Mouse (Mus musculus): ENCODE measurements around the gene Ptx3. TPM values are rescaled to one million over a fixed set of nuclear protein-coding genes. Genes with fewer than 3 reads are reported as not detected.

The Ptx3 gene
- polyA plus RNA-seq (2015; fragmentation: Nextera tagmentation; extraction: Ambion mirVana), result 3.8 and 3.9 TPM in 2 replicates

DNA sequence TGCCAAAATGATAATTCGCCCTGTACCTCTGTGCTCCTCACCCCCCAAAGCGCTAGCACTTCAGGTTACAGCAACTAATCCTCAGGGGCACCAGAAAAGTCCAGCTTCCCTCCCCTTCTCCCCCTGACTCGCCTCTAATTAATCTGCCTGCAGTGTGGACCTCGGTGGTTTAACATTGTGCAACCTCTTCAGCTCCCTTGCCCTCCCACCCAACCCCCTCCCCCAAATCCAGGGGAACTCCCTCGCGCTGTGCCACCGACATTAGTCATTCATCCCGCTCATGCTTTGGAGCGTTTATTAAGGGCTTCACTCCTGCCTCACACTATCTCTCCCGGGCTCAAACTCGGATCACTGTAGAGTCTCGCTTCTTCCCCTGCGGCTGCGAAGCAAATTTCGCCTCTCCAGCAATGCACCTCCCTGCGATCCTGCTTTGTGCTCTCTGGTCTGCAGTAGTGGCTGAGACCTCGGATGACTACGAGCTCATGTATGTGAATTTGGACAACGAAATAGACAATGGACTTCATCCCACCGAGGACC is at the start of gene Ptx3:
Ptx3 (plus strand) TSS at position 256 of the 537 bp plus-strand sequence.
- Histone ChIP-seq H3K36me3 (ENCODE audit: control insufficient read depth, insufficient read depth, low read length) (no peaks in the 10 kb centered on the region), H3K4me2 (ENCODE audit: low read length) (peak within 1 kb of the TSS; percentile 98), H3K4me3 (ENCODE audit: low read length) (peak within 1 kb of the TSS; percentile 54), H3K27ac (ENCODE audit: low read depth, low read length) (peak within 1 kb of the TSS; percentile 61; the same call in 1 of the 2 replicates), H3K9me3 (ENCODE audit: control insufficient read depth, low read length) (no peaks in the 10 kb centered on the region), H3K9ac (ENCODE audit: low read depth, low read length) (peak within 1 kb of the TSS; percentile 72), H3K4me1 (ENCODE audit: control insufficient read depth, insufficient read depth, low read depth, low read length) (peaks cover 11% of the 10 kb centered on the region), H3K27me3 (replicated peaks; ENCODE audit: control insufficient read depth, insufficient read depth, low read length) (0 out of 2 replicates have a peak, but pooled peaks cover 2% of the 10 kb centered on the region)
- ATAC-seq, result peak; percentile 10; the same call in 1 of the 2 replicates
- WGBS, result 3% methylated on average over 20 of the region's 20 CpGs

DNA sequence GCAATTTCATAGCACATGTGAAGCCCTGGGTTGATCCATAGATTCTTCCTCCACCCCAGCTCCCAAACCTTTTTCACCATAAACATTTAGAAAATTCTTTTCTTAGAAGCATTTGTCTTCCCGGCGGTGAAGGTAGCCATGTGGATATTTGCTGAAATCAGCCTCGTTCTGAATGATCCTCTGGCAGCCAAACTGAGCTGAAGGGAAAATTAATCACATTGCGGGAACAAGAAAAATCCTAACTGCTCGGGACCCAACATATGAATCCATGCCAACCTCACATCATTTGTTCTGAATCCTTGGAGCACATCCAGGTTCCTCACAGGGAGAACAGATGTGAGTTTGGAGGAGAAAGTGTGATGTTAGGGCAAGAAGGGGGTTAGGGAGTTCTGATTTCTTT is 46.8 kb upstream of the Ptx3 start:
- 41% methylated on average over 5 of the region's 5 CpGs for WGBS

DNA sequence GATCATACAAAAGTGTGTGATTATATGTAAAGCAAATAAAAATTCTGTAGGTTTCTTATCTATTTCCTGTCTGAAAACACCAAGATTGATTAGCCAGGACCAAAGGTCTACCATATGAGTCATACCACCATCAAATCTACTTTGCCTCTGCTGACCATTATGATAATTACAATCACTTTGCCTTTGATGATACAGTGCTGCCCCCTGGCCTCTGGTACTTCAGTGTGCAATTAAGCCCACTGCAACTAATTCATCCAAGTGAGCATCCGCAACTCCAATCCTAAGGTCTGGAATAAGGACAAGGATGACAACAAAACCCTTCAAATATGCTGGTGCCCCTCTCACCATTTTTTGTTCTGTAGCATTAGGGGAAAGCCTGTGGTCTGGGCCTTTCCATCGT is 40.1 kb upstream of the Ptx3 start:
- Histone ChIP-seq H3K9me3 (ENCODE audit: control insufficient read depth, low read length) (no peaks in the 10 kb centered on the region), H3K4me2 (ENCODE audit: low read length) (no peak overlapping the region), H3K36me3 (ENCODE audit: control insufficient read depth, insufficient read depth, low read length) (no peaks in the 10 kb centered on the region), H3K4me1 (ENCODE audit: control insufficient read depth, insufficient read depth, low read depth, low read length) (no peaks in the 10 kb centered on the region), H3K4me3 (ENCODE audit: low read length) (no peak overlapping the region), H3K9ac (ENCODE audit: low read depth, low read length) (no peak overlapping the region), H3K27me3 (replicated peaks; ENCODE audit: control insufficient read depth, insufficient read depth, low read length) (no peaks in the 10 kb centered on the region), H3K27ac (ENCODE audit: low read depth, low read length) (no peak overlapping the region)
- 73% methylated on average over 2 of the region's 2 CpGs for WGBS
- ATAC-seq, result no peak

More for the DNA sequence above, 46.8 kb upstream of the Ptx3 start:
- Histone ChIP-seq H3K9ac (ENCODE audit: low read depth, low read length) (no peak overlapping the region), H3K27ac (ENCODE audit: low read depth, low read length) (no peak overlapping the region), H3K36me3 (ENCODE audit: control insufficient read depth, insufficient read depth, low read length) (no peaks in the 10 kb centered on the region), H3K27me3 (replicated peaks; ENCODE audit: control insufficient read depth, insufficient read depth, low read length) (no peaks in the 10 kb centered on the region), H3K4me2 (ENCODE audit: low read length) (no peak overlapping the region), H3K4me3 (ENCODE audit: low read length) (no peak overlapping the region), H3K9me3 (ENCODE audit: control insufficient read depth, low read length) (no peaks in the 10 kb centered on the region), H3K4me1 (ENCODE audit: control insufficient read depth, insufficient read depth, low read depth, low read length) (no peaks in the 10 kb centered on the region)
- peak; percentile 52; the same call in 1 of the 2 replicates for ATAC-seq

DNA sequence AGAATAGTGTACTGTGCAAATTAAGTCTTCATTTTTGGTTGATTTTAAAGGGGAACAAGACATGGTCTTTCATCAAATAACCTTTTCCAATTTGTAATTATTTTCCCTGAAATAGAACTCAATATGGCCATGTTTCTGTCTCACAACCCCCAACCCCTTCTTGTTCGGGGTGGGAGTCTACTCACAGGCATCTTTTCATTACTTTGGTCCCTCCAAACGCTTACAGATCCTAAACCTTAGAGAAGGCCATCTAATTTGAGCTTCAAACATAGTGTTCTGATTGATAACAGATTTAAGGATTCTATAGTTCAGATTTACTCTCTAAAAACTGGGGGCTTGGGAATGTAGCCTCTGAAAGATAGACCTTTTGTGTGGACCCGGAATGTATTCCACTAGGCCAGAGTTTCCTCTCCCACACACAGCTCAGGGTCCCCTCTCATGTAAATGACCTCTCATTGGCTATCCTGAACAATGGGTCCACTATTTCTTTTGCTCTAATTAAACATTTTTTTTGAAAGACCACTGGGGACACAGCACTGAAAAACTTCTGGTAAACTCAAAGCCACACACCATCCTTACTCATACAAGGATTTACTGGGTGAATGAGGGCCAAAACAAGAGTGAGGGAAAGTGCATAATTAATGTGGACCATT is 25.7 kb upstream of the Ptx3 start:
- Histone ChIP-seq H3K9ac (ENCODE audit: low read depth, low read length) (no peak overlapping the region), H3K4me3 (ENCODE audit: low read length) (no peak overlapping the region), H3K36me3 (ENCODE audit: control insufficient read depth, insufficient read depth, low read length) (no peaks in the 10 kb centered on the region), H3K27ac (ENCODE audit: low read depth, low read length) (no peak overlapping the region), H3K4me2 (ENCODE audit: low read length) (no peak overlapping the region), H3K27me3 (replicated peaks; ENCODE audit: control insufficient read depth, insufficient read depth, low read length) (no peaks in the 10 kb centered on the region), H3K4me1 (ENCODE audit: control insufficient read depth, insufficient read depth, low read depth, low read length) (no peaks in the 10 kb centered on the region), H3K9me3 (ENCODE audit: control insufficient read depth, low read length) (no peaks in the 10 kb centered on the region)
- ATAC-seq, result no peak
- 64% methylated on average over 3 of the region's 3 CpGs for WGBS

DNA sequence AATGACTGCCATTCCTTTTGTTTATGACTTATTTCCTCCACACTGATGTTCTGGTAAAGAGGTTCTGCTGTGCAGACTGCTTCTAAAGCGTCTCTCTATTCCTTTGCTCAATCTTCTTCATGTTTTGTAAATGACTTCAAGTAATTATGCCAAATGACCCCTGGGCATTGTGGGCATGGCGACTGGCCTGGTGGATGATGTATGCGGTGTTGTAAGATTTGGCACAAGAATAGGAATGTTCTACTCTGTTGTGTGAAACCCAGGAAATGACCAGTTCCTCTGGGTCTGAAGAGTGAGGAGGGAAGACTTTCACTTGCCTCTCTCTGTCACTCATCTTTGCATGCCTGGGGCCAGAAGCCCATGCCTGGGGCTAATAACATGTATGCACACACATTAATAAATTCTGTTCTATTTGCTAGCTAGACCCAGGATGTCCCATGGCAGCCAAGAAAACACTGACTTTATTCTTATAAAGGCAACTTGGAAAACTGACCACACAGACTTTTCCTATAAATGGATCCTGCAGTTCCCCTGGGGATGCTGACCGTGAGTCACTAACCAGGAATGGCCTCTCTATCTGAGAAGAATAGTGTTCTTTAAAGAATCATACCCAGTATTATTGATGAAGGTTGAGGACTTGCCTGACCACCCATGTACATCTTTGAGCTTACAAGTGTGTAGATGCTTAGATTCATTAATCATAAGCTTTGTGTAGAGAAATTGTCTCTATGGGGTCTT is 10.7 kb upstream of the Ptx3 start:
- H3K27me3 ChIP-seq (replicated peaks; ENCODE audit: control insufficient read depth, insufficient read depth, low read length), result no peaks in the 10 kb centered on the region
- no peak overlapping the region for H3K4me2 ChIP-seq (ENCODE audit: low read length)
- 61% methylated on average over 4 of the region's 4 CpGs for WGBS
- H3K36me3 ChIP-seq (ENCODE audit: control insufficient read depth, insufficient read depth, low read length), result no peaks in the 10 kb centered on the region
- no peaks in the 10 kb centered on the region for H3K9me3 ChIP-seq (ENCODE audit: control insufficient read depth, low read length)
- no peak for ATAC-seq
- H3K4me1 ChIP-seq (ENCODE audit: control insufficient read depth, insufficient read depth, low read depth, low read length), result no peaks in the 10 kb centered on the region
- H3K27ac ChIP-seq (ENCODE audit: low read depth, low read length), result no peak overlapping the region
- H3K9ac ChIP-seq (ENCODE audit: low read depth, low read length), result no peak overlapping the region
- H3K4me3 ChIP-seq (ENCODE audit: low read length), result no peak overlapping the region

DNA sequence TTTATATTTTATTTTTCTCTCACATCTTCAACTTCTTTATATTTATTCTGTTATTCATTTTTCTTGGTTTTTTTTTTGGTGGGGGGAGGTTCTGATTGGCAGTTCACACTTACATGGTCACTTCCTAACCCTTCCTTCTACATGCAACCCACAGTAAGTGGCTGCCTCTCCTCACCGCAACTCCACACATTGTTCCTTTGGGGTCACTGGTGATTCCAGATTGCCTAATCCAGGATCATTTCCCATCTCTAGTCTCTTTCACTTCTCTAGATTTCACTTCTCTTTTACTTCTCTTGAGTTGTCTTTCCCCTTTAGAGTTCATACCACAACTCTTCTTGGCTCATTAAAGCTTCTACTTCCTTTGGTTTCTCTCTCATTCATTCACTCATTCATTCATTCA is 6.2 kb upstream of the Ptx3 start:
- H3K9ac ChIP-seq (ENCODE audit: low read depth, low read length), result no peak overlapping the region
- WGBS, result 100% methylated on average over 1 of the region's 1 CpGs
- ATAC-seq, result no peak

DNA sequence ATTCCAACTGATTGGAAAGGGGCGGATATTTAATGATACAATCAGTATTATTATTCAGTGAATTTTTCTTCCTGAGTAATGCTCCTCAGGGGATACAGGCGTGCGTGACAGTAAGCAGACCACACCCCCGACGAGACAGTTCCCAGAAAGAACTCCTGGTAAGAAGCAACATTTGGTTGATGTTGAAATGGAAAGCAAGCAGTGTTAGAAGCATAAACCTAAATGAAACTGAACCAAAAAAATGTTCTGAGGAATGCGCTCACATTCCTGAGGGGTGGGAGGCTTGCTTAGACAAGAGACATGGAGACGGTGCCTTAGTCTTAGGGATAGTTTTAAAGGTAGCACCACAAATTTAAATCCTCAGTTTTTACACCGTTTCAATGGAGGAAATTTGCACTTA is 4.0 kb upstream of the Ptx3 start:
- H3K27me3 ChIP-seq (replicated peaks; ENCODE audit: control insufficient read depth, insufficient read depth, low read length), result no peaks in the 10 kb centered on the region
- no peak for ATAC-seq

More for the DNA sequence above, 6.2 kb upstream of the Ptx3 start:
- no peak overlapping the region for H3K4me2 ChIP-seq (ENCODE audit: low read length)
- no peak overlapping the region for H3K4me3 ChIP-seq (ENCODE audit: low read length)
- no peaks in the 10 kb centered on the region for H3K4me1 ChIP-seq (ENCODE audit: control insufficient read depth, insufficient read depth, low read depth, low read length)
- H3K9me3 ChIP-seq (ENCODE audit: control insufficient read depth, low read length), result no peaks in the 10 kb centered on the region
- H3K27me3 ChIP-seq (replicated peaks; ENCODE audit: control insufficient read depth, insufficient read depth, low read length), result no peaks in the 10 kb centered on the region
- no peak overlapping the region for H3K27ac ChIP-seq (ENCODE audit: low read depth, low read length)
- no peaks in the 10 kb centered on the region for H3K36me3 ChIP-seq (ENCODE audit: control insufficient read depth, insufficient read depth, low read length)

DNA sequence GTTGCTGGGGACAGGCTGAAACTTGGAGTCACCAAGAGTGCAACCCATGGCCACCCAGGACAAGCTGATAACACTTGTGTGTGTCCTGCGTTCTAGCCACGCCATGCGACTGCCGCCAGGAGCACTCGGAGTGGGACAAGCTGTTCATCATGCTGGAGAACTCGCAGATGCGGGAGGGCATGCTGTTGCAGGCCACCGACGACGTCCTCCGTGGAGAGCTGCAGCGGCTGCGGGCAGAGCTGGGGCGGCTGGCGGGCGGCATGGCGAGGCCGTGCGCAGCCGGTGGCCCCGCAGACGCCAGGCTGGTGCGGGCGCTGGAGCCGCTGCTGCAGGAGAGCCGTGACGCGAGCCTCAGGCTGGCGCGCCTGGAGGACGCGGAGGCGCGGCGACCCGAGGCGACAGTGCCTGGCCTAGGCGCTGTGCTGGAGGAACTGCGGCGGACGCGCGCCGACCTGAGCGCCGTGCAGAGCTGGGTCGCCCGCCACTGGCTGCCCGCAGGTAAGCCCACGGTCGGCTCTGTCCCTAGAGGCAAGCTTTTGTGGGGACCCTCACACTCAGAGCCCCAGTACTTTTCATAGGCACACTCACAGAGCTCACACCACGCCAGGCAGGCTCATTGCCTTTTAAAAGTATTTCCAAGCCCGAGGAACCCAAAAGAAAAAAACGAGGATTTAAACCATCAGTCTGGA is 988 bp downstream of the Ptx3 start:
- no peaks in the 10 kb centered on the region for H3K36me3 ChIP-seq (ENCODE audit: control insufficient read depth, insufficient read depth, low read length)
- peak overlapping the region; percentile 54 for H3K4me3 ChIP-seq (ENCODE audit: low read length)
- H3K27ac ChIP-seq (ENCODE audit: low read depth, low read length), result peak overlapping the region; percentile 61; the same call in 1 of the 2 replicates
- H3K4me1 ChIP-seq (ENCODE audit: control insufficient read depth, insufficient read depth, low read depth, low read length), result peaks cover 11% of the 10 kb centered on the region
- H3K27me3 ChIP-seq (replicated peaks; ENCODE audit: control insufficient read depth, insufficient read depth, low read length), result 0 out of 2 replicates have a peak, but pooled peaks cover 2% of the 10 kb centered on the region
- H3K9me3 ChIP-seq (ENCODE audit: control insufficient read depth, low read length), result no peaks in the 10 kb centered on the region
- H3K4me2 ChIP-seq (ENCODE audit: low read length), result peak overlapping the region; percentile 98
- H3K9ac ChIP-seq (ENCODE audit: low read depth, low read length), result peak overlapping the region; percentile 72
- ATAC-seq, result peak; percentile 96
- under 1% methylated on average over 54 of the region's 54 CpGs for WGBS

More for the DNA sequence above, 4.0 kb upstream of the Ptx3 start:
- 76% methylated on average over 8 of the region's 8 CpGs for WGBS
- H3K9me3 ChIP-seq (ENCODE audit: control insufficient read depth, low read length), result no peaks in the 10 kb centered on the region
- H3K9ac ChIP-seq (ENCODE audit: low read depth, low read length), result no peak overlapping the region
- H3K4me1 ChIP-seq (ENCODE audit: control insufficient read depth, insufficient read depth, low read depth, low read length), result peaks cover 4% of the 10 kb centered on the region
- no peak overlapping the region for H3K4me3 ChIP-seq (ENCODE audit: low read length)
- no peaks in the 10 kb centered on the region for H3K36me3 ChIP-seq (ENCODE audit: control insufficient read depth, insufficient read depth, low read length)
- no peak overlapping the region for H3K27ac ChIP-seq (ENCODE audit: low read depth, low read length)
- no peak overlapping the region for H3K4me2 ChIP-seq (ENCODE audit: low read length)

Data from hindbrain, embryonic 16.5 days (tissue).